Mouse (Mus musculus): Measurements from ENCODE around the gene Kank2.

The Kank2 gene

DNA sequence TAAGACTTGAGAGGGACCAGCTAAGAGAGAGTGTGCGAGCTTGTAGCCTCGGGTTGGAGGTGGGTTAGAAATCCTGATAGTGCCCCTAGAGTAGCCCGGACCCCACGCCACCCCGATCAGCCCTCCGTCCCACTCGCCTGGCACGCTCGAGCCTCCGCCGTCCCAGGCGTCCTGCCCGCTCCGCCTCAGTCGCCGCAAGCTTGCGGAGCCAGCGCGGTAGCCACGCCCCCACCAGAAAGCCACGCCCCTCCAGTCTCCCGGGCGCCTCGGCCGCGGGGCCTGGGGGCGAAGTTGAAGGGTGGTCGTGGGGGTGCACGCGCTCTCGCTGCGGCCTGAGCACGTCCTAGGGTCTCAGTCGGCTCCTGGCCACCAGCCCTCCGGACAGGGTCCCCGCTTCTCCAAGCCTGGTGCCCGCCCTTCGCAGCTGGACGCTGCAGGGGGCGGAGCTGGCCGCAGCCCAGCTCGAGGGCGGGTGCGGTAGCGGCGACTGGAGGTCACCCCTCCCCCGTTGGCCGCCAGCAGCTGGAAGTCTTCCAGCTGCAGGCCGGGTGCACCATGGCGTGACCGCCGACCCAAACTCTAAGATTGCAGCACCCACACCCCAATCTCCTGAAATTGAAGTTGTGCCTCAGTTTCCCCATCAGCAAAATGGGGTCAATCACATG is at the start of gene Kank2:
Gene Kank2, minus strand, starts transcription at position 400 of the 665 bp plus-strand sequence.
- peak; percentile 87 for DNase-seq

DNA sequence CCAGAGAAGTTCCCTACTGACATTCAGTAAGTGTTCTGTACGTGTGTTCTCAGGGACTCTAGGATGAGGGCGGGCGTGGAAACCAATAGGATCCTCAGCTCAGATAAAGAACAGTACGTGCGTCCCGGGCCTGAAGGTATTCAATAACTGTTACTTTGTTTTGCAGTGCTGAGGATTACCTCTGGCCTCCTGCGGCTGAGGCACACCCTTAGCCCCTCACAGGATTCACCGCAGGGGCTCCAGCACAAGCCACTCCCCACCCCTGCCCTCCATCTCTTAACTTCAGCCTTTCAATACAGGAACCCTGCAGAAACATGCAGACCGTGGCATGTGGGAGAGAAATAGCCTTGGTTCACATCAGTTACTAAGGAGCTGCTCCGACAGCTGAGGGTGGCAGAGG is 49.4 kb upstream of the Kank2 start:
- DNase-seq, result no peak

DNA sequence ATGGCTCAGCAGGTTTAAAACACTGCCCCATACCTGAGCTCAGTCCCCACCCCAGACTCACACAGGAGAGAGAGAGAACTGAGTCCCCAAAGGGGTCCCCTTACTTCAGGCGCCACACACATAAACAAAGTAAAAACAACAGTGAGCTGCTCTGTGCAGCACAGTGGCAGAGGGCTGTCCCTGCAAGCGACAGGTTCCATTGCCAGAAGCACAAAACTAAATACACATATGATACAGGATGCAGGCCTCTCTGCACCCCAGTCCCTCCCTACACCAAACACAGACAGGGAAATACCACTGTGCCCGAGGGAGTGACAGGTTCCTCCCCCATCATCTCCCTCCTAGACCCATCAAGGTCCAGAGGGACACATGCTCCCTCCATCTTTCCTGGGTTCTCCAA is 48.9 kb upstream of the Kank2 start:
- no peak for DNase-seq

DNA sequence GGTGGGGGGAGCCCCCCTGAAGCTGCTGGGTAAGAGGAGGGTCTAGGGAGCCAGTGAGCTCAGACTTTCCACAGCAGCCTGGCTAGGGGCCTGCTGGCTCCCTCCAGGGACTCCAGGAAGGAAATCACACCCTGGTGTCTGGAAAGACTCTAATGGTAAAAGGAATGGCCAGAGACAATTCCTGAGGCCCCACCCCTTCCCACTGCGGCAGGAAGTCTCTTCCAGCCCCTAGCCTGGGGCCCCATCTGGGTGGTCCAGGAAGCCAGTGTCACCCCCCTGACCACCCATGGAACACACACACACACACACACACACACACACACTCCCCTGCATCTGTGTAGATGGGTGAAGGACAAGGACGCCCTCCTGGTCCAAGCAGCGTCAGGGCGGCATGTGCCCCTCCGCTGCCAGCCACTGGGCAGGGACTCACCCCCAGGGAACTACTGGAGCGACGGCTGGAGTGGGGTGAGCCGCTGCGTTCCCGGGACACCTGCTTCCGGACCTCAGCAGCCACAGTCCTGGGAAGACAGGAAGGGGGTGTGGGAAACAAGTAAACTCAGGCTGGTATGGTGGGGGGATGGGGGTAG is 48.3 kb upstream of the Kank2 start:
- peak; percentile 52 for DNase-seq

DNA sequence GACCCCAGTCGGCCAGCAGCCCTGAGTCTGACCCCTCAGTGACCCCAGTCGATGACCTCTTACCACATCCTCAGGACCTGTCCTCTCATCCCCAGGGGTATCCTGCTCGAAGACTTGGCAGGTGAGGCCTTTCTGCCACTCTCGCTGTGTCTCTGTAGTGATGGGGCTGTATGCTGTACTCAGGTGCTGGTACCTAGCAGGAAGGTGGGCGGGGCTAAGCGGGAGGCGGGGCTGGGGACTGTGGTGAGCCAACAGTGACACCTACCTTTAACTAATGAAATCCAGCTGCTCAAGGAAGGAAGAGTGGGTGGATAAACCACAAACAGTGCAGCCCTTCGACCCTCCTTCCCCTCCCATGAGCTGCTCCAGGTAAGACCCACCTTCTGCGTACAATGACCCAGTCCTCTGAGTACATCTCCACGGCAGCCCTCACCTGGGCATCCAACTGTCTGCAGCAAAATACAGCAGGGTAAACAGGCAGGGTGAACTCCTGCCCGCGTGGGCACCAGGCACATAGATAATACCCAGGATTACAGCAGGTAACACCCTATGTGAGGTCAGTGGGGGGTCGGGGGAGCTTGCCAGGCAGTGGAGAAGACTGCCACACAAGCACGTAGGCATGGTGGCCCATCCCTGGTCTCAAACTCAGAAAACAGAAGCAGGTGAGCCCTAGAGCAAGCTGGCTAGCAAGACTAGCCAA is 47.0 kb upstream of the Kank2 start:
- DNase-seq, result no peak

DNA sequence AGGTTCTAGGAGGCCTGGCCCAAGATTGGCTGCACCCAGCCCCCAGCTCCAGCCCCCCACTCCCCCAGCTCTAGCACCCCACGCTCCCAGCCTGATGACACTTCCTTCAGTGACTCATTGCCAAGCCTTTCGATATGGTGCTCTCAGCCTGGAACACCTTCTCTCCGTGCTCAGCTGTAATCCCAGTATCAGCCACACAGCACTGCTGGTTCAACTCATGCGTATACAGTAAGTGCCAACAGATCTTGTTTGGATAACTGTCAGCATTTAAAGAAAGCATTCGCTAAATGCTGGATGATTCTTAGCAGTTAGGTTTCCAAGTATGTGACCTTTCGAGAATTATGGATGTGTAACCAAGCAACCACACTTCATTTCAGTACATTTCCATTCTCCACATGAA is 44.5 kb upstream of the Kank2 start:
- no peak for DNase-seq

DNA sequence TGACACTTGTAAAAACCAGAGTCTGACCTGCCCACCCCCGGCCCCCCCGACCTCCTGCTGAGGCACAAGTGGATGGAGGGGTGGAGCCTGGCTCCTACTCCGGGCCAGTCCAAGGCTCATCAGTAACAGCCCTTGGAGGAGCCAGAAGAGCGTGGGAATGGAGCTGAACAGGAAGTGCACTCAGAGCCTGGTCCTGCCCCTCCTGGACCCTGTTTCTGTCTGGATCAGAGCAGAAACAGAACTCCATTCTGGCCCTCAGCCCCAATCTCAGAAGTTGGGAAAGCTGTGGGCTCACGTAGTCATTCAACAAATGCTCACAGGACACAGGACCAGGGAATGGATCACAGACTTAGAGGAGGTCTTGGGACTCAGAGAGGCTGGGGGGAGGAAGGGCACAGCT is 43.8 kb upstream of the Kank2 start:
- no peak for DNase-seq

DNA sequence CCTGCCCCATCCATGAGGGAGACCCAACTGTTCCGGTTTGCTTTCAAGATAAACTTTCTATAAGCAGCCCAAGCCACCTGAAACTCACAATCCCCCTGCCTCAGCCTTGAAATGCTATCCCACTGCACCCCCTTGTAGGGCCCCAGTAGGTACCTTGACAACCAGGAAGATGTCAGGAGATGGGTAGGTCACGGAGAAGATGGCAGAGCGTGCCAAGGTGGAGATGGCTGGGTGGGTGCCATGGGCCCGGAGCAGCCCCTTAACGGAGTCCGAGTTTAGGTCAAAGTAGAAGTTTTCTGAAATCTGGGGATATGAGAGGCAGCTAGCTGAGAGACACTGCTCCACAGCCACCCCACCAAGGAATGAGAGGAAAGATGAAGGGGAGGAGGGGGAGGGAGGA is 42.8 kb upstream of the Kank2 start:
- no peak for DNase-seq

DNA sequence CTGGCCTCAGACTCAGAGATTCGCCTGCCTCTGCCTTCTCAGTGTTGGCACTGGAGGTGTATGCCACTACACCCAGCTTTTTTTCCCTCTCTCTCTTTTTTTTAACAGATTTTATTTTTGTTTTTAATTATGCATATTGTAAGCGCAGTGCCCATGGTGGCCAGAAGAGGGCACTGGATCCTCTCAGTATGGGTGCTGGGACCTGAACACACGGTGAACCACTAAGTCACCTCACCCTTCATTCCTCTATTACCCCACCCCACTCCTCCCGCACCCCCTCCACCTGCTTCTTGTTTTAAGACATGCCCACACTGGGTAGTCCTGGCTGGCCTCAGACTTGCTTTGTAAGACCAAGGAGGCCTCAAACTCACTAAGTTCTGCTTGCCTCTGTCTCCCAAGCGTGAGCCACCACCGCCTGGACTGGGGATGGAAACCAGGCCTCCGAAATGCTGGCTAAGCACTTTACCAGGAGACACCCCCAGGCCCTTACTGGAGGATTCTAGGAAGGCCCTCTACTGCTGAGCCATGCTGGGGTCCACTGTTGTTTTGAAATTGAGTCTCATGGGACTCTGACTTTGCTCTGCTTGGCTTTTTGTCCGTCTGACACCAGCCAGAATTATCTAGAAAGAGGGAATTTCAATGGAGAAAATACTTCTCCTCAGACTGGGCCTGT is 41.7 kb upstream of the Kank2 start:
- peak; percentile 61 for DNase-seq

DNA sequence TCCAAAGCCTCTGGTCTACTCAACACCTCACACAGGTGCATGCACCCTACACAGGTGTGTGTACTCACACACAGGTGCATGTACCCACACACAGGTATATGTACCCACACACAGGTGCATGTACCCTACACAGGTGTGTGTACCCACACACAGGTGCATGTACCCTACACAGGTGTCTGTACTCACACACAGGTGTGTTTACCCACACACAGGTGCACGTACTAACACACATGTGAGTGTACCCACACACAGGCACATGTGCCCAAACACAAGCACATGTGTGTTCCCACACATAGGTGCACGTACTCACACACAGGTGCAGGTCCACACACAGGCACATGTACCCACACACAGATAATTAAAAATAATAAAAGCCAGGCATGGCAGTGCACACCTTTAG is 39.1 kb upstream of the Kank2 start:
- DNase-seq, result no peak

DNA sequence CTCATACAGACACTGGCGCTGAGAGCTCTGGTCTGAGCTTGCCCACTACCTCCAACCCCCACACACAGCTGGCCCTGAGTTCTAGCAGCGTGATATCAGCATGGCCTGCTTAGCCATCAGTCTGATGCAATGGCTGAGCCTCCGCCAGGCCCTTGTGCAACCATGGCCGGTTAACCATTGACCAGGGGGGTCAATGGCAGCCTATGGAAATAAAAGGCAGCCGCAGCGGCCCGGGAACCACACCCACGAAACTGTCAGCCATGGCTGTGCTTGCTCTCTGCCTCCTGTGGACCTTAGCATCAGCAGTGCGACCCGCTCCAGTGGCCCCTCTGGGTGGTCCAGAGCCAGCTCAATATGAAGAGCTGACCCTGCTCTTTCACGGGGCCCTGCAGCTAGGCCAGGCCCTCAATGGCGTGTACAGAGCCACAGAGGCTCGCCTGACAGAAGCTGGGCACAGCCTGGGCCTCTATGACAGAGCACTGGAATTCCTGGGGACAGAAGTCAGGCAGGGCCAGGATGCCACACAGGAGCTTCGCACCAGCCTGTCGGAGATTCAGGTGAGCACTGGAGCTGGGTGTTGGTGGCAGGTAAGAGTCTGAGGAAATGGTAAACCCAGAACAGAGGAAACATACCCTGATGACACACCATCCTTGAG is 36.8 kb upstream of the Kank2 start, which contains the start of gene Angptl8:
Gene Angptl8, plus strand, starts transcription at position 253 of the 655 bp plus-strand sequence.
- no peak for DNase-seq

DNA sequence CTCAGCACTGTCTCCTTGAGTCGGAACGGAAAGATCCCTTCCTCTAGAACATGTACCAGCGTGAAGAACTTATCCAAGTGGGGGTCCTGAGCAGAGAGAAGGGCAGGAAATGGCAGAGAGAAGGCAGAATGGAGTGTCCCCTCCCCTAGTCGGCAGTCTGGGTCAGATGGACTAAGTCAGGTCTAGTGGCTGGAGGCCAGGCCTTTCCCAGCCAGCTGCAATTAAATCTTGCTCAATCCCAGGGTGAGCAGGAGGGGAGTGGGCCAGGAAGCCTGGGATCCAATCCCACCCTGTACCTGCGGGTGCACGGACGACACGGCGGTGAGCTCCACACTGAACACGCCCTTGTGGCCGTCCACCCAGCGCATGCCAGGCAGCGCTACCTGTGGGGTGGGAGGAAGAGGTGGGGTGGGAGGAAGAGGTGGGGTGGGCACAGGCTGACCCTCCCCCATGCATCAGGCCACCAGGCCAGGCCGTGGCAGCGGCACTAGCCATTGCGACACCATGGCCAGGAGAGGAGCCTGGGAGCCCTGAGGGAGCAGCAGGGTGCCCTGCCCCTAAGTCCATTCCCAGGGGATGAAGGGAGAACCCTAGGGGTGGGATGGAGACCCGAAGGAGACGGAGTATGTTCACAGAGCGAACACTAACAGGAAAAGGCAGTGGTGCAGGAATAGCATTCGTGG is 33.2 kb upstream of the Kank2 start:
- no peak for DNase-seq

DNA sequence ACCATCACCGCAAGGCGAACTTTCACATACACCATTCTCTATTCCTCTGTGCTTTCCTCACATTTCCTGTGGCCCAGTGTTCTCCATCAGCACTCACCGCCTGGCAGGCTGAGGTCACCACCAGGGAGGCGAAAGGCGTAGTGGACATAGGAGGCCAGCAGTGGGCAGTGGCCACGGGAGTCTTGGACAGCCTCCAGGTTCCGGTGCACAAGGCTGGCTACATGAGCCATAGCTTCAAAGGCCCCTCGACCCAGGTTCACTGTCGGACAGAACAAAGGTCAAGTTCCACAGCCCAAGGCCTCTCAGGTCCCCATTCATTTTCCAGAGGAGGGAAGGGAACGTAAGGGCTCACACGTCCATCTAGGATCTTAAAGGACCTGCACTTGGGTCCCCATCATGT is 32.4 kb upstream of the Kank2 start:
- no peak for DNase-seq

DNA sequence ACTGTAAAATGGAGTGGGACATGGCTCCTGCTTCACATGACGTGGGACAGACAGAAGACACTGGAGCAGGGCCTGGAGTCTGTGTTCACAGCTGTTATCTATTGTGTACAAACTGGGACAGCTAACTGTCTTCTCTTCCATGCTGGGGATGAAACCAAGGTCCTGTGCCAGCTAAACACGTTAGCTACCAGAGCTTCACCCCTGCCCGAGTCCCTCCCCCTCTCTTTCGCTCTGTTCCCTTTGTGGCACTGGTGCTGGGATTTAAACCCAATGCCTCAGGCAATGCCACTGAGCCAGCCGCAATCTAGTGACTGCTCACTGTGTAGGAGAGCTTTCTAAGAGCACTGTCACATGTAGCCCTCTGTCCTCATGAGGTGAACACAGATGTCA is 31.9 kb upstream of the Kank2 start:
- peak; percentile 9 for DNase-seq

DNA sequence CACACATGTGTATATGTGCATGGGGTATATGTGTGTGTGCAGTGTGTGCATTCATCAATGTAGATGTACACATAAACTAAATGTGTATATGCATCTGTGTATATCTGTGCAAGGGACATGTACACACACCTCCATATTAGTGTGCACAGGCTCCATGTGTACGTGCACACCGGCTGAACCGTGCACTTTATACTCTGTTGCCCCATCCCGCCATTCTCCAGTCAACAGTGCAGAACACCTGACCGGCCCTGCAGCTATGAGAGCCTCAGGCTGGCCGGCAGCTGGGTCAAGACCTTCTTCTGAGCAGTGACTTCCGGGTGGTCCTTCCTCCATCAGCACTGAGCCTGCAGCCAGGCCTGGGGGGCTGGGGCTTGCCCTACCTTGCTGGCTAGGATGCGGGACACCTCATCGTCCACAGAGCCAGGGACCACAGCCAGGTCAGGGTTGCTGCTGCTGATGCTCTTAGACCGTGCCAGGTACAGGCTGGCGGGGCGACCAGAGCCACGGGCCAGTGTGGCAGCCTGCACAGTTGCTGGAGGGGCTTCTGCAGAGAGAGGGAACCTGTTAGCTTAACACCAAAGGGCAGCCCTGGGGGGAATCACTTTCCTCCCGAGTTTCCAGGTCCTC is 31.4 kb upstream of the Kank2 start:
- DNase-seq, result no peak

DNA sequence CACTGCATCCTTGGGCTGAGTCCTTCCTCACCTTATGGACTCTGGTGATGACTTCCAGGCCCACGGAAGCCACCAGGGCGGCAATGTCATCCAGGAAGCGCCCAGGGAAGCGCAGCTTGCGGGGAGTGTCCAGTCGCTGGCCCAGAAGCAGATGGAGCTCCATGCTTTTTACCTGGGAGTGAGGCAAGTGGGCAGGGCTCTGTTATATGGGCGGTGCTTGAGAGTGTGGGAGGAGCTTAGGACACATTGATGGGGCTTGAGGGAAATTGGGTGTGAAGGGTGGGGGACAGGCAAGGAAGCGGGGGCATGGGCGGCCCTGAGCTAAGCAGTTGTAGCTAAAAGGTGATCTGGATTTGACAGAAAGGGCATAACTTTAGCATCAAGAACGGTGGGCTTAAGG is 25.8 kb upstream of the Kank2 start:
- DNase-seq, result peak; percentile 11

DNA sequence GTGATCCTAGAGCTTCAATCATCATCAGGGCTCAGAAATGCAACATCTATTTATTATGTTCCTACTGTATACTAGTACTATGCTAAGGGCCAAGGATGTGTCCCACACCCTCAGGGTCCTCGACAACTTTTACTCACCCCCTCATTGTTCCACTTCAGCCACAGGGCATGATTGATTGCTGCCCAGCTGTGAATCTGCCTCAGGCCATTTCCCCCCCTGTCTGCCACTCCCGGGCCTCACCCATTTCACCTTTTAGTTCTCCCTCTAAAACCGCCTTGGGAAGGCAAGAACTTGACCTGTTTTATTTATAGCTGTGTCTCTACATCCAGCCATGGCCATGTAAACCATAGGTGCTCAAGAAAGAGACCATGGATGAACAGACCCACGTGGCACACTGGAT is 25.4 kb upstream of the Kank2 start:
- no peak for DNase-seq

DNA sequence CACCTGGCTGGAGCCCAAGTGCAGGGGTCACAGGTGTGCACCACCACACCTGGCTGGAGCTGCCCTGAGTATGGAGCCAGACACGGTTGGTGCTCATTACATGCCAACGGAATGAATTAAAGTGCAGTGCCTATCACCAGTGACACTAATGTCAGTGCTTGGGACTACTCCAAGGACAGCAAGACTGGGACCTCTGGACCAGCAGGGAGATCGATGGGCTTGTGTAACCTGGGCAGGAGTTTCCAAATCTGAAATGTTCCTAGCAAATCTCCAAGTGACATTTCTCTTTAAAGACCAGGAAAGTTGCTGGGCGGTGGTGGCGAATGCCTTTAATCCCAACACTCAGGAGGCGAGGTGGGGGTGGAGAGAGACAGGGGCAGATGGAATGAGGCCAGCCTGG is 24.1 kb upstream of the Kank2 start:
- DNase-seq, result no peak

DNA sequence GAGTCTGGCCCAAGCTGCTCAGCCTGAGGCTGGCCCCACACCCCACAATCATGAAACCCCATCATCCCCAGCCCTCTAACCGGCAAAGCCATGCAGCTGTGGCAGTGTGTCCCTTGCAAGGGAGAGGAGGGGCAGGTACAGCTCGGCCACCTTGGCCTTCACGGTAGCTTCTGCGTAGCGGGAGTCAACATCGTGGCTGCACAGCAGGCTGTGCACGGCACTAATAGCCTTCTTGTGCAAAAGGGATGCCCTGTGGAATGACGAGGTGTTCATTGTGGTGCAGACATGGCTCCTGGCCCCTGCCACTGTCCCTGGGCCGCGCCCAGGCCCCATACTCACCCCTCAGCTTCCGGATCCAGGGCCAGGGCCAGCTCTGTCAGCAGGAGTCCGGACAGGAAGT is 21.6 kb upstream of the Kank2 start:
- no peak for DNase-seq

DNA sequence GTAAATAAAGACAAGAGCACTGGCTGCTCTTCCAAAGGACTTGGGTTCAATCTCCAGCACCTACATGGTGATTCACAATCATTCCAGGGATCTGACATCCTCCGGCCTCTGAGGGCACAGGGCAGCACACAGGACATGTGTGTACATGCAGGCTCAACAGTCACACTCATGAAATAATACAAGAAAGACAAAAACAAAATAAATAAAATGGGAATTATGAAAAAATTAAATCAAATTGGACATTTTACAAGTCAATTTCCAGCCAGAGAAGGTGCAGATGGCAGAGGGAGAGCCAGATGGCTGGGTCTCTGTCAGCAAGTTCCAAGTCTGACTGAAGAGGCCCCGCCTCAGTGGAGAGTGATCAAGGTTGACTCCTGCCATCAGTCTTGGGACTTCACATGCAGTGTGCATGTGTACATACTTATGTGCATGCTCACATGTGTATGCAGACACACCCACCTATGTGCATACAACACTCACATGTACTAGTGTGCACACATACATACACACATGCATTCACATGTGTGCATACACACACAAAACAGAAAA is 20.7 kb upstream of the Kank2 start:
- no peak for DNase-seq

DNA sequence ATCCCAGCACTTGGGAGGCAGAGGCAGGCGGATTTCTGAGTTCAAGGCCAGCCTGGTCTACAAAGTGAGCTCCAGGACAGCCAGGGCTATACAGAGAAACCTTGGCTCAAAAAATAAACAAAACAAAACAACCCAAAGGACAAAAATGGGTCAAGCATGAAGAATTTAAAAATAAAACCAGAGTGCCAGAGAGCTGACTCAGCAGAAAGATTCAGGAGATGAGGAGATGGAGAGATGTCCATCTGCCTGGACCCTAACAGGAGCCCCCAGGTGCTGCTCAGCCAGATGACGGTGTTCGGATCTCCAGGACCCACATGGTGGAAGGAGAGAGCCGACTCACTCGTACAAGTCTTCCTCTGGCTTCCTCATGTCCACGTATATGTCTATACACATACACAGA is 20.0 kb upstream of the Kank2 start:
- DNase-seq, result no peak

DNA sequence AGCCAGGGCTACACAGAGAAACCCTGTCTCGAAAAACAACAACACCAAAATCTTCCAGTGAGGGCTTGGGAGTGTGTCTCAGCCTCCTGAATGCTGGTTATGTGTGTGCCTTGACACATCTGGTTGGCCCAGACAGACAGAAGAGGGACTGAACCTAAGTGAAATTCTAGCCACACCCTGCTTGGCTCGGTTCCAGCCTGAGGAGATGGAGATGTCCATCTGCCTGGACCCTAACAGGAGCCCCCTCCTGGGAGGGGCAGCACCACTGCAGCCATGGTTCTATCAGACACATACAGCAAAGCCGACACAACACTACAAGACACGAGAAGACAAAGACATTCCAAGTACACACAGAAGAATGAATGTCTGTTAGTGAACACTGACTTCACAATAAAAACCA is 19.6 kb upstream of the Kank2 start:
- no peak for DNase-seq
